Mouse (Mus musculus): Measurements from ENCODE around the gene Cdx2.

- no peak for TF ChIP-seq CTCF (IDR thresholded peaks at IDR 0.05; ENCODE audit: borderline replicate concordance, extremely low read depth, insufficient read depth, insufficient read length)
- TF ChIP-seq POLR2A (IDR thresholded peaks at IDR 0.05; ENCODE audit: borderline replicate concordance, extremely low read depth, insufficient read depth, insufficient read length, poor library complexity, severe bottlenecking), result no peak
Measured at GRCm38 (mm10) chr5:147354985-147355384, 47.9 kb upstream of the Cdx2 start.

All from brain, embryonic 14.5 days (tissue).